Mouse (Mus musculus): ENCODE measurements around the gene Catsper2.
"Not testable (repeated sequence)": the region's sequence is repeated elsewhere in the genome, so short reads cannot be mapped to it uniquely, and the experiment has no call there.

Gene Catsper2

DNA sequence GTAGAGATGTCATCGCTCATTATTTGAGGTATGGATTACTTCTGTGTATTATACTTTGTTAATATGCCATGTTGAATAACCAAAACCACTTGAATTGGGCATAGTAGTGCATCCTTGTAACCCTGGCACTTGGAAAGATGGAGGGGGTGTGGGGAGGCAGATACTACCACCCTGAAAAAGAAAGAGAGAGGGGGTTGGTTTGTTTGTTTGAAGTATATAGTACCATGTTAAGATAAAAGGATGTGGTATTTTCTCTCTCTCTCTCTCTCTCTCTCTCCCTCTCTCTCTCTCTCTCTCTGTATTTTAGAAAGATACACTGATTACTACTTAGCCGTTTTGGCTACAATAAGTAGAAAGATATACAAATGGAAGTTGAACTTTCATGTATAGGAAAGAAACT lies 12.3 kb upstream of the Catsper2 start:
- no peak for DNase-seq

DNA sequence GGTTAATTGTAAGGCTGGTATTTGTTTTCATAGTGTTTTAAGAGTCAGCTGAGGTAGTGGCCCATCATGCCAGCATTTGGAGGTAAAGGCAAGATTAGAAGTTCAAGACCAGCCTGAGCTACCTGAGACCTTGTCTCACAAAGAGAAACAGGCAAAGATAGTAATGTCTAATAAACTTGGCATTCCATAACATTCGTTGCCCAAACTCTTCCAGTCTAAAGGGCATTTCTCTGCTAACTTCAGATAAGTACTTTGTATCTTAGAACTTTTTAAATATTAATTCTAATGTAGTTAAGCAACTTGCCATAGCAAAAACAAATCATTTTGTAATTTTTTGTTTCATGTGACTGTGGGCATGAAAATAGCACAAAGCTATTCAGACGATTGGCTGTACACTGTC lies 9.6 kb upstream of the Catsper2 start:
- no peak for DNase-seq

DNA sequence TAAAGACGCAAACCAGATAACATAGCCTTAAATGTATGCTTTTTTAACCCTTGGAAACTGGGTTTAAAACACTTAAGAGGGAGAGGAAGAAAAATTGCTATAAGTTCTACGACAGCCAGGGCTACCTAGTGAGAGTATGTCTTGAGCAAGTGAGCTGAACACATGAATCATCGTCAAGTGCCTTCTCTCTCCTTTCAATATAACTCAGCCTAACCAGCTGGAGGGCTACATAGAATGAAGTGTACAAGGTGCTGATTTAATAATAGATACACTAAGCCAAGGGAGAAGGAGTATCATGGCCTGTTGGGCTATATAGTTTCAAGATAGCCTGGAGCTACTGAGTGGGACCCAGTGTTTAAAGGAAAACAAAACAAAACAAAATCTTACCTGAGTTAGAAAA lies 4.9 kb upstream of the Catsper2 start:
- no peak for DNase-seq

DNA sequence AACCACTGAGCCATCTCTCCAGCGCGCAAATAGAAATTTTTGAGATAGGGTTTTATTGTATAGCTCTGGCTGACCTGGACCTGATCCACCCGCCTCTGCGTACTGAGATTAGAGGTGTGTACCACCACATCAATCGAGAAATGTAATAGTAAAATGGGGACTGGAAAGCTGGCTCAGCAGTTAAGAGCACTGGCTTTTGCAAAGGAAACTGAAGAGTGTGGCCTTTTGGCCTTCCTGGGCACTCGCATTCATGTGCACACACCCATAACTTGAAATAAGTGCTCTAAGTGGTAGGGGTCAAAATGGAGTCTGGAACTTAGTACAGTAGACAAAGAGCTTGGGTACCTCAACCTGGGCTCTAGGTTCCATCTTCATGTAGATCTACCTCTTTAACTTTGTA lies 2.8 kb upstream of the Catsper2 start:
- no peak for DNase-seq

DNA sequence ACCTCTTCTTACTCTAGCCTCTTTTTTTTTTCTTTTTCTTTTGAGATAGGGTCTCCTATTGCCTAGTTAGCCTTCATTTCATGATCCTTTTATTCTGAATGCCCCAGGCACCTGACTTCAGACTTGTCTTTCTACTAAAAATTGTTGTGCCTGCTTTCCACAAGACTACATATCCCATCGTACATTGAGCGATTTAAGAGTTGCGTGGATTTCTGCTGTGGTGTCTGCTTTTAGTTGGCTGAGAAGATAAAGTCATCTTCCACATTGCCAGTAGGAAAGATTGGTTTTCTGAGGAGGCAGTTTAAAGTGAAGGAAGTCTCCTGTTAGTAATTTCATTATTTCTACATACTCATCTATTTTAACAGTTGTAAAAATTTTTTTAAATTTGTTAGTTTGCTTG lies 2.0 kb upstream of the Catsper2 start:
- DNase-seq, result no peak

DNA sequence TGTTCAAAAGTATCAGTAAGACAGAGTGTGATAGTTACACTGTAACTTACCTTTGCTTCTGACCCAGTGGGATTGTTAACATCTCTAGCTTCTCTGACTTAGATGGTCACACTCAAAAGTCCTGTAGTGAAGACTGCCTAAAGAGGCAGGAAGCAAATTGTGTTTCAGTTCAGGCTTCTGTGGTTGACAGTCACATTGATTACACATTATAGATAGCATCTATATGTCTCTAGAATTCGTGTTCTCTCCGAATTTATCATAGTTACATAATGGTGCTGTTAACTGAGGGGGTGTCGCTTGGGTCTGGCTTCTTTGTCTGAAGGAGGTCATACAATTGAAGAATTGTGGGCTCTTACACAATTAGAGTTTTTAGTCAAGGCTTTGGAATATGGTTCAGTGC lies 1.5 kb upstream of the Catsper2 start:
- no peak for DNase-seq

DNA sequence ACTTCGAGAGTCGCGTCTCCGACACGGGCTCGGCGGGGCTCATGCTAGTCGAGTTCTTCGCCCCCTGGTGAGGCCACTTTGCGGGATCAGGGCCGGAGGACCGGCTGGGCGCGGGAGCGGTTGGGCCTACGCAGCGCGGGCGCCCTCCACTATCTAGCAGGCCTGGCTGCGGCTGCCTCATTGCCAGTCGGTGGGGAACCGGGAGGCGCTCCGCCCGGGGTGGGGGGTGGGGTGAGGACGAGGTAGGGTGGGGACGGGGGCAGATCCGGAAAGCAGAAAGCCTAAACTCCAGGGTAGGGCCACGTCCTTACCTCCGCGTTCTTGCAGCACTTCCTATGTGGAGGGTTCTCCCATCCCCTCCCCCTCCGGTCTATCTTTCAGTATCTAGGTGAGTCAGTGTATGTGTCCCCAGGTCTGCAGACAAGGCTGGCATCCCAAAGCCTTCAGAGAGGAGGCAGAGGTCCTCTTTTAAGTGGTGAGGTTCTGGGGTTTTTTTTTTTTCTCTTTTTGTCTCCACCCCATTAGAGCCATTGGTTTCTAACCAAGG lies 620 bp upstream of the Catsper2 start:
- peak in 1 of 2 experiments; percentile 67 for DNase-seq

DNA sequence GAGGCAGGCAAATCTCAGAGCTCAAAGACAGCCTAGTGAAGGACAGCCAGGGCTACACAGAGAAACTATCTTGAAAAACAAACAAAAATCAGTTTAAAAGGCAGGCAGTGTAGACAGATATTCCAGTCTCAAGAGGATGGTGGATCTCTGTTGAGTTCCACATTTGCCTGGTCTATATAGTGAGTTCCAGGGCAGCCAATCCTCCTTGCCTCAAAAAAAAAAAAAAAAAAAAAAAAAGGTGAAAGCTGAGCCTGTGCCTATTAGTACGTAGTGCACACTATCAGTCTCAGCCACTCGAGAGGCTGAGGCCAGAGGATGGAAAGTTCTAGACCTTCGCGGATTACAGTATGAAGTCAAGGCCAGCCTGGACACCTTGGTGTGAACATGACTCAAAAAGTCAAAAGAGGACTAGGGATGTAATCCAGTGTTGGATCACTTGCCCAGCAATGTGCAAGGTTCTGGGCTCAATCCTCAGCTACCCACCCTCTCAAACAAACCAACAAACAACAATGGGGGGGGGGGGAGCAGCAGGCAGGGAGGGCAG lies 677 bp downstream of the Catsper2 start:
- DNase-seq, result no peak

DNA sequence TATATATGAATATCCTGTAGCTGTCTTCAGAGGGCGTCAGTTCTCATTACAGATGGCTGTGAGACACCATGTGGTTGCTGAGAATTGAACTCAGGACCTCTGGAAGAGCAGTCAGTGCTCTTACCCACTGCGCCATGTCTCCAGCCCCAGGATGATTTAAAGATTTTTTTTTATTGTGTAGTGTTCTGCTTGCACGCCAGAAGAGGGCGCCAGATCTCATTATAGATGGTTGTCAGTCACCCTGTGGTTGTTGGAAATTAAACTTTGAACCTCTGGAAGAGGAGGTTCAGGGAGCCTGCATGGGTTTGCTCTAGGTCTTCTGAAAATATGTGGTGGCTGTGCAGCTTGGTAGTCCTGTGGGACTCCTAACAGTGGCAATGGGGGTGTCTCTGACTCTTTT lies 5.4 kb downstream of the Catsper2 start:
- peak; percentile 62 for DNase-seq

DNA sequence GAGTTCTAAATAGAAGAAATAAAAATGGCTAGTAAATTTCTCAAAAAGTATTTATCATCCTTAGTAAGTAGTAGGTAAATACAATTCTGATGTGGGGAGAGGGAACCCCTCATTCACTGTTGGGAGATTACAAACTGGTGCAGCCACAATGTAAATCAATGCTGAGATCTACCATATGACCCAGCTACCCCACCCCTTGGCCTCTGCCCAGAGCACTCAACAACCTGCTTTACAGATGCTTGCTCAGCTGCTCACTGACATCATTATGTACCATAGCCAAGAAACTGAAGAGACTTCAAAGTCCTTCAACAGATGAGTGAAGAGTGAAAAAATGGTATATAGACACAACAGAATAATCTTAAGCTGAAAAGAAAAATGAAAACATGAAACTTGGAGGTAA lies 10.3 kb downstream of the Catsper2 start:
- DNase-seq, result no peak

DNA sequence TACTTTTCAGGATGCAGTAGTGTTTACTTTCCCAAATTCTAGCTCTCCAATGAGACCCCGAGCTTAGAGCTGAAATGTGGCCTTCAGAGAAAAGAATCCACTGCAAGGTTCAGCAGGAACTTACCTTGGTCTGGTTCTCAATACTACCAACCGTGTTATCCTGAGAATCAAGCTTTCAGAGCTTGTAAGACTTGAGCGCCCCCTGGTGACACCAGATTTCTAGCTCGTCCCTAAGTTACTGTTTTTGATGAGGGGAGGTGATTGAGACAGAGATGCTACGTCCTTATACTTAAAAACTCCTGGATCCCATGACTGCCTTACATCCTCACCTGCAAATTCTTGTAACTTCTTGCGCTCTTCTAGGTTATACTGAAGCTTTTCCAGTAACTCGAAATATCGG lies 17.0 kb downstream of the Catsper2 start:
- peak; percentile 63 to 78 for DNase-seq

DNA sequence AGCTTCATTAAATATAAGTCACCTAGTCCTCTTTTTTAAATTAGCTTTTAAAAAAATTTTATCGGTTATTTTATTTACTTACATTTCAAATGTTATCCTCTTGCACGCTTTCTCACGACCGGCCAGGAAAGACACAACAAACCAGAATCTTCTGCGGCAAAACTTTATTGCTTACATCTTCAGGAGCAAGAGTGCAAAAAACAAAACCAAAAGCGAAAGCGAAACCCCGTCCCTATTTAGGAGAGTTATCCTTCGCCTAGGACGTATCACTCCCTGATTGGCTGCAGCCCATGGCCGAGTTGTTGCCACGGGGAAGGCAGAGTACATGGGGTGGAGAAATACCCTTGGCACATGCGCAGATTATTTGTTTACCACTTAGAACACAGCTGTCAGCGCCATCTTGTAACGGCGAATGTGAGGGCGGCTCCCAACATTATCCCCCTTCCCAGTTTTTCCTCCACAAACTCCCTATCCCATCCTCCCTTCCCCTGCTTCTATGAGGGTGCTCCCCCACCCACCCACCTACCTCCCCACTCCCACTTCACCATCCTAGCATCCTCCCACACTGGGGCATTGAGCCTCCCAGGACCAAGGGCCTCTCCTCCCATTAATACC lies 26.5 kb downstream of the Catsper2 start, which contains the start of gene Strc:
Gene Strc (minus strand): TSS at position 208 of the 615 bp plus-strand sequence.
- not testable (repeated sequence) for DNase-seq

DNA sequence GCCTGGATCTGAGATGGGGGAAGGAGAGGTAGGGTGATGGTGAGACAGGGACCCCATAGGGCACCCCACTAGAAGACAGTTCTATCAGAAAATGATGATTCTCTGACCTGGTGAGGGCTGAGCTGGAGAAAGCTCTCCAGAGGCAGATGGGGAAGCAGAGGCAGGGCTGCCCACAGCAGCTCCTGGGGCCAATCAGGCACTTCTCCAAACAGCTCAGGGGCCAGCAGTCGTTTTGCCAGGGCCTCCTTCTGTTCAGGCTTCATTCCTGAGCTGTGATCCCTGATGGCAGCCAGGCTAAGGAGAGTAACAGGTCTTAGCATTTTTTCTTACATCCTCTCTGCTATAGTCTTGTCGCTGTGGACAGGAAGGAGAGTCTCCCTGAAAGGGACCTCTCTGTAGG lies 38.8 kb downstream of the Catsper2 start:
- DNase-seq, result no peak

DNA sequence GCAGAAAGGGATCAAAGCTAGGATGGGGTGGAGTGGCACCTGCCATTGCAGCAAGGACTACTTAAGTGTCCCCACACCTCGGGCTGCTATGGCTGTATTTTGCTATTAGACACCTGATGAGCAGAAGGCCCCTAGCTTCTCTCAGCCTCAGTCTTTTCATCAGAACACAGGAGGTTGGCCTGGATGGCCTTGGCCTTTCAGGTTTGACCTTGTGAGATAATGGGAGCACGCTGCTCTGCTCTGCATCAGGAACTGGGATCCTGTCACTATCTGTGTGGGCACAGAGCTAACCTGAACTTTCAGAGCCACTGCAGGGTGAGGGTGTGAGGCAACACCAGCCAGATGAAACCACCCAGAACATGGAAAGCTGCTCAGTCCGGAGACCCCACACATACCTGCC lies 41.3 kb downstream of the Catsper2 start:
- DNase-seq, result no peak

DNA sequence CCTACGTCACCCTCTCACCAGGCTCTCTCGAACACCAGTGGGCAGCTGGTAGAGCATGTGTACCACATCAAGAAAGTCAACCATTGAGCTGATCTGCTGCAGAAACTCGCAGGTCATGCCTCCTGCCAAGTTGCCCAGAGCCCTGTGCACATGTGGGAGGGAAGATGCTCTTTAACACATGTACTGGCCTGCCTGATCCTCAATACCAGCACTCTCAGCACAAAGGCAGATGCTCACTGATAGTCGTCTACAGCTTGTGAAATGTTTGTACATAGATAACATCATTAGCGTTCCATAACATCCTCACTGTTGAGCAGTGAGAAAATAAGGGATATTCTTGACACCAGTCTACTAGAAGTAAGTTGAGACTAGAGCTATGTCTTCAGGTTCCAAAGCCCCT lies 42.7 kb downstream of the Catsper2 start:
- DNase-seq, result no peak

DNA sequence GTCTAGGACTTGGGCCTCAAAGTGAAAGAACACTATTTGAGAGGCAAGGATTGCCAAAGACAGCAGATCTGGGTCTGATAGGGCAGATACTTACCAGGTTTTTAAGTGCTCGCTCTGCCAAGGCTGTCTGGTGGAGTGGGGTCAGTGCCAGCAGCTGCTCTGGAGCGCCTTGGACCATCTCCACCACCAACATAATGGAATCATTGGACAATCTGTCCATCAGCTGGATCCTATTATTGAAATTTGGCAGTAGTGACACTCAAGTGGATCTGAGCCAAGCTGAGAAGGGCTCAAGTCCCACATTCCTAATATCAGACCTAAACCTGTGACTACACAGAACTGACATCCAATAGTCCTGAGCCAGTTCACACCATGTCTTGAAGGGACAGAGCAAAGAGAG lies 44.8 kb downstream of the Catsper2 start:
- DNase-seq, result no peak

DNA sequence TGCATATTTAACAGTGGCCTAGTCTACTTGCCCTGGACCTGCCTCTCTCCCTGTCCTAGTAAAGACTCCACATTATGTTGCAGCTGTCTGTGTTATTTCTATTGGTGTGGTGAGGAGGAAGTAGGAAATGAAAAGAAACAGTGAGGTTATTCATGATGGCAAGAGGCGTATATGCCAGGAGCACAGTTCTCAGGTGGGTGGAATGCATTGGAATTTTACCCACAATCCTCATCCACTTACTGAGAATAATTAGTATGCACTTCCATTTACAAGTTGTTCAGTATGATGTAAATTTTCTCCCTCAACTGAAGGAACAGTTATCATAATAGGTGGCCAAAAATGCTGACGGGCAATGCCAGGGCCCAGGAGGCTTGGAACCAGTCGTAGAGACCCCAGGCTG lies 49.9 kb downstream of the Catsper2 start:
- DNase-seq, result no peak

DNA sequence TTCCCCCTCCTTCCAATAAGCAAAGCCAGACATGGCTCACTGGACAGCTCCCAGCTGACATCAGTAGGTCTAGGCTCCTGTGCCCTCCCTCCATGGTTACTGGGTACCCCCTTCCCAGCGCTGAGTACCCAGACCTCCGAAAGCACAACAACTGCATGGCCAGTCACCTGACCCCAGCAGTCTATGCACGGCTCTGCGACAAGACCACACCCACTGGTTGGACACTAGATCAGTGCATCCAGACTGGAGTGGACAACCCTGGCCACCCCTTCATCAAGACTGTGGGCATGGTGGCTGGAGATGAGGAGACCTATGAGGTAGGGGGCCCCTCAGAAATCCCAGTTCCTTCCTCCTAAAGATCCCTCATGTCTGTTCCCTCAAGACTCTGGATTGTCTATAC lies 54.1 kb downstream of the Catsper2 start:
- no peak for DNase-seq

DNA sequence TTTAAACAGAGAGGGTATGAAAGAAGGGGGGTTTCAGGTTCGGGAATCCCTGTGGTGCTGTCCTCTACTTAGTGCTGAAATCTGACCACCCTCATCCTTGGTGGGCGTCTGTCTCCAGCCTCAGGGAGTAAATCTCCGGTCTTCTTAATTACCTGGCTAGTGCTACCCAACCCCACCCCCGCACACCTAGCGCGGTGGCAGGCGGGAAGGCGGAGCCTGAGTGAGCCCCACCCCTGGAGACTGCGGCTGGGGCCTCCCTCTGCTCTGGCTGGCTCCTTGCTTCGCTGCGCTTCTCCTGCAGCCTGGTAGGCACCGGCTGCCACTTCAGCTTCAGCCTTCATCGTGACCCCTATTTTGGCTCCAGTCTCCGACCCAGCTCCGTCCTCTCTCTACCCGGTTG lies 55.2 kb downstream of the Catsper2 start:
- peak; percentile 32 to 47 for DNase-seq

DNA sequence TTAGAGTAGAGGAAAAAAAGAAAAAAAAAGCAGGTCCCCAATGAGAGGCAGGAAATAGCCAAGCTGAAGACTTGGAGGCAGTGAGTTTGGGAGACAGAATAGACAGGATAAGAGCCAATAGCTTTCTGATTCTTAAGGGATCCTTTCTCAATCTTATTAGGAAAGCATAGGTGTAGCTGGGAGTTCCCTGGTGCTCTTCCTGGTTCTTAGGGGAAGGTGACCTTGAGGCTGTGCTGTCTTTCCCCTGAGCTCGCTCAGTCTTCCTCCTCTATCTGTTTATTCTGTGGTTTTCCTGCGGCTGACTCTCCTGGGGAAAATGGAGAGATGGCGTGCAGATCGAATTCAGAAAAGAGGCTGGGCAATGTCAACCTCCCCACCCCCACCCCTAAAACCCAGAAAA lies 55.6 kb downstream of the Catsper2 start:
- DNase-seq, result no peak

DNA sequence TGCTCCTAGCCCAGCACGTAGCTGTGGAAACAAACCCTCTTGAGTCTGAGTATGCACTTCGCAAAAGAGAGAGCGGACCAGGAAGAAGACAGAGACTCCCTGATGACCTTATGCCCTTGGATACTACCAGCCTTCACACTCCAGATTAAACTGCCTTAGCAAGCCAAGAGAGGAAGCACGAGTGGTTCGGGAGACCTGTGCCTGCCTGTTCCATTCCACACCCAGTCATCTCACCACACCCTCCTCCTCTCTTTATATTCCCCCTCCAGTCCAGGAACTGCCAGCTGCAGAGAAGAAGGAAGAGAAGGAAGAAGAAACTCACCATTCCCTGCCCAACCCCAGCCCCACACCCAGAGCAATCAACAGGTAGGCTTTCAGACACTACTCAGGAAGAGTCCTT lies 56.1 kb downstream of the Catsper2 start, which contains the start of gene Ckmt1:
Gene Ckmt1 (plus strand): TSS at position 221 of the 400 bp plus-strand sequence.
- DNase-seq, result no peak

DNA sequence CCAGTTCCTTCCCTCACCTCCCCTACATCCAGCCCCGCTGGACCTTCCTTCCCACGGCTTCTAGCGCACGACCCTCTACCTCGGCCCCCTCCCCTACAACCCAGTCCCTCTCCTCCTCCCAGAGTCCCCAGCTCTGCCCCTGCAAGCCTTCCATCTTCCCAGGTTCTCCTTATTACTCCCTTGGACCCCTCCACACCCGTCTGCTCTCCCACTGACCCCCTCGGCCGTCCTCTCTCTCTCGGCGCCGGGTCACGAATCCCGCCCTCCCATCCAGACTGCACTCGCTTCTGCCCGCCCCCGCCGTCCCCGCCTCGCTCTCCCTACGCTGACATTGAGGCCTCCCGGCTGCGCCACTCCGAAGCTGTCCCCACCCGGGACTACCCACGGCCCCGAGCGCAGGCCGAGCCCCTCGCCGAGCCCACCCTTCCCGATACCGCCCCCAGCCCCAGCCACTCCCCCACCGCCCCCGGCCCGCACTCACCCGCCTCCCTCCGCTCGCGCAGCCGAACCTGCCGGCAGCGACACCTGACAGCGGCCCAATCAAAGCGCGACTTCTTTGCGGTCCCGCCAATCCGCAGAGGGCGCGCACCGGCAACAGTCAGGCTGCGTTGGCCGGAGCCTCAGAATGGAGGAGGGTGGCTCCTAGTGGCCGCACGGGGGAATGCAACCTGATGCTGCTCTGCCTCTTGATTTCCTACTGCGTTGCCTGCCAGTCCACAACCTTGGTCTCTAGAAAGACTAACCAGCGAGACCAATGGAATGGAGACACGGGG lies 58.6 kb downstream of the Catsper2 start, which contains the start of gene Ppip5k1:
Gene Ppip5k1 (minus strand): TSS at position 577 of the 773 bp plus-strand sequence.
- DNase-seq, result peak; percentile 96 to 97

DNA sequence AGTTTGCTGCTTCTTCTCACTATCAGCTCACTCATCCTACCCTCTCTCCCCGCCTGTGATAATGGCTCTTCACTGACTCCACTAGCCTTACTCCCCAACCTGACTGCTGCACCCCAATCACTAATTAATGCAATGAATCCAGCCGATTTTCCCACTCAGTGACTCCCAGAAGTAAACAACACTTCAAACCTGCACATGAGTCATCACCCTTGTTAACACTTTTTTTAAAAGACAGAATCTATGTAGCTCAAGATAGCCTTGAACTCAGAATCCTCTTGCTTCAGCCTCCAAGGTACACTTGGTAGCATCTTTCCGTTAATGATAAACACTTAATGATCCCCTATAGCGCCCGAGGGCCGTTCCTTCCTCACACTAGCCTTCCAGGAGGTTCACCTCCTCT lies 59.2 kb downstream of the Catsper2 start:
- DNase-seq, result no peak

DNA sequence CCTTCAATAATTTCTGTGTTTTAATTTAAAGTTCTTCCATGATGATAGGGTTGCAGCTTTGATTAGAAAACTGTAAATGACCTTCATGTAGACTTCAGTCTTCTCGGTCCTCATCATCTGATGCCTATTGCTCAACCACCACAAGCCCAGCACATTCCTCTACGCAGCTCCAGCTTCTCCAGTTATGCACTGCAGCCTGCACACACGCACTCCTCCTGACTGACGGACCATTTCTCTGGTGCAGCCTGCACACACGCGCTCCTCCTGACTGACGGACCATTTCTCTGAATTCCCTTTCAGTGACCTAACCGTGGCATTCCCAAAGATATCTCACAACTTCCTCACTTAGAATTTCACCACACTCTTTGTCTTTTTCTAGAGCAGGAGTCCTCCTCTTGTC lies 60.4 kb downstream of the Catsper2 start:
- DNase-seq, result no peak
